Mouse (Mus musculus) kidney, adult 18-20 months (tissue): ENCODE results near the gene Gm17631.
"Not testable (repeated sequence)": the region's sequence is repeated elsewhere in the genome, so short reads cannot be mapped to it uniquely, and the experiment has no call there.

Experiments
- DNase-seq: peaks from one replicate; pipeline ENCODE4 v3.0.0; 2021

The Gm17631 gene

GRCm38 (mm10) chr6:129862349-129862748, at the start of gene Gm17631:
Gene Gm17631, plus strand, starts transcription at chr6:129862649.
- not testable (repeated sequence) for DNase-seq

GRCm38 (mm10) chr6:129817731-129818130, 44.7 kb upstream of the Gm17631 start:
- no peak for DNase-seq

DNA sequence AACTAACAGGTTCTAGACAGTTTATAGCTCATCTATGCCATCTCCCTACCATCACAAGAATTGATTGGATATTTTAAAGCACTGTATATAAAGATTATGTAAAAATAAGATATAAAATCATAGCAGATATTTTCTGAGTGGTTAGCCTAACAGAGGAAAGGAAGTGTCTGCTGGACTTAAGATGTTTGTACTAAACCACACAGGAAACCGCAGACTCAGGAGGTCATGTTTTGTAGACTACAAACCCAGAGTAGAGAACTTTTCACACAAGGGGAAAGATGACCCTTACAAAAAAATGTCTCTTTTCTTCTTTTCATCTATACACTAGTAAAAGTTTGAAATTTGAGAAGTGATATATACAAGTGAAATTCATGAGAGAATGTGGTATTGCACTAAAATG, 38.4 kb upstream of the Gm17631 start:
- DNase-seq, result no peak

- no peak for DNase-seq
Measured at GRCm38 (mm10) chr6:129825559-129825958, 36.9 kb upstream of the Gm17631 start.

- DNase-seq, result no peak
Measured at GRCm38 (mm10) chr6:129876549-129876948, 14.1 kb downstream of the Gm17631 start, which contains the start of gene Klra17. Gene Klra17, minus strand, starts transcription at chr6:129876672.

GRCm38 (mm10) chr6:129882525-129882924, 20.1 kb downstream of the Gm17631 start:
- no peak for DNase-seq
